Mouse (Mus musculus) layer of hippocampus, adult 9-10 months (tissue): ENCODE measurements at regions not wholly inside any gene's neighbourhood (a gene's known extent, or its start where the extent isn't known, plus 50 kb on each side); places are given as distances from the start of the nearest gene placed in this dataset.

Experiments
- DNase-seq: peaks from one replicate; pipeline ENCODE4 v3.0.0; 2022; ENCODE audit warnings: low spot score

DNA sequence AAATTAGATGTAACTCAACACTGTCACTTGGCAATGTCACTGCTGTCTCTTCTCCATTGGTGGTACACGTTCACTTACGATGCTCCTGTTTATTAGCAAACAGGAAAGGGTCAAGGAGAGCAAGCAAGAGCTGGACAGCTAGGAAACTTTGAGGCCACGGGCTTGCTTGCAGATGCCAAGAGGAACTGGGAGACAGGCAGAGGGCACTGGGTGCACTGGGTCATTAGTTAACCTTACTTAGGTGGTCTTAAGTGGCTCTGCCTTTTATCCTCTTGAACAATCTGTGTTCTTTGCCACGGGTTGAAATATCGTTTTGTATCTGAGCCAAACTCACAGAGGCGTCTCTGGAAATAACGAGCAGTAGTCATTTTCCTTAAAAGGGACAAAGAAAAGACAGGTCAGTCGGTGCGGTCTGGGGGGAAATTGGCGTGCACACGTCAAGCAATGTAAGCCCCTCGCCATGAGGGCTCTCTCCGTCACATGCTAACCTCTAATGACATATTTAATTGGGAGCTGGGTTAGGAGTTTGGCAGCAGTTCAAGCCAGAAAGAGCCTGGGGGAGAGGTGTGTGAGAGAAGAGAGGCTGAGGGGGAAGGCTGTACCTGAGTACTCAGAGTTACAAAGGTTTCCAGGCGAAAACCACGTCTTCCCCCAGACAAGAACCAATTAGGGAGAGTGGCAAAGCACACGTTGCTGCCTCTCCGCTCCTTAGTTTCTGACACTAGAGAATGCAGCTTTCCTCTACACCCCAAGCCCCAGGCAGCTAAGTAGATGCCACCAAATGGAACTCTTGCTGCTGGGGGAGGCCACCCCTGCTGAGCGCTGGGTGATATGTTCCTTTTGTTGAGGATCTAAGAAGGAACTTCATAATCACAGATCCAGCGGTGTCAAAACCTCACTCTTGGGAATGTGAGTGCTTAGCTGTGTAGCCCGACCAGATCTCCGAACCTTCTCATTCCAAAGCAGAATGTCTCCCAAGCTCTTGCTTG is 140.0 kb upstream of the Tut7 start:
- no peak for DNase-seq

DNA sequence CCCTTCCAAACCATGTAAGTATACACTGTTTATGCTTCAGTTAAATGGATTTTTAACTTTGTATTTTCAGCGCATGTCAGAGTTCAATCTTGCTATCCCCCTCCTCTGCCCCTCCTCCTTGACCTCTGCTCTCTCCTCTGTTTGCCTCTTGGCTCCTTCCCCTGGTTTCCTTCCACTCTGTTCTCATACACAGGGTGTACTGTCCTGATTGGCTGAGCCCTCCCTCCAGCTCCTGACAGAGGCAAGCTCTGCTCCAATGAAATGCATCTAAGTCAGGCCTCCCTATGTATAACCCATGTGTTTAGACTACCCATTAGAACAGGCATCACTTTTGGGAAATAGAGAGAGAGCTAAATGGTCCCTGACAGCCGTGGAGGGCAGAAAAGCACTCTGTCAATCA is 133.5 kb upstream of the Tut7 start:
- DNase-seq = no peak

DNA sequence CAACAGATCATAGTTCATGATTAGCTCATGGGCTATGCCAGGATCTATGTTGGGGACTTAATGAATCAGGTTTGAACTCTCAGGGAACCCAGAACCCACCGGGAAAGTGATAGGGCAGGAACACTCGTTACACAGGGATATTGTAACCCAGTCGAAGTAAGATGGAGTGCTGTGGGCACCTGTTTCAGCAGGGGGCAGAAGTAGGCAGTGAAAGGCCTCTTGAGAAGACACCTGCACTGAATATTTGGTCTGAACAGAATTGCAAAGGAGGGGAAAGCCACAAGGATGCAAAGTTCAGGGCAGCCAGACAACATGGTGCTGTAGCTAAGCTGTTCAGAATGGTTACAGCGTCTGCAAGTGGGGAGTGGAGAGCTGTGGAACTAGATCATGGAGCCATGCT is 129.9 kb upstream of the Tut7 start:
- no peak for DNase-seq

DNA sequence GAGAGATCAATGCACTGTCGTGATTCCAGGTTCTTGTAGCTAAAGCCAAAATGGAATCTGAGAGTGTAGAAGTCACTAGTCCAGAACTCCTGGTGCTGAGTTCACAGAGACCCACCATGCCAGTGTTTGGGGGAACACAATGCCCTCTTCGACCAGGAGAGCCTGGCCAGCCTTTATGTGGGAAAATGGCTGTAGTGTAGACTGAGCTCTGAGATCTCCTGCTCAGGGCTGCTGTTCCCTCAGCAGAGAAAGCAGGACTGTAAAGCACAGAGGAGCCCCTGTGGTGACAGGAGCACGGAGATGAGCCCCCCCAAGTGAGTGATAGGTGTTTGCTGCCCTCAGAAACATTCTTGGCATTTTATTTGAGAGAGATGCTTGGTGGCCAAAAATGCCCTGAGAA is 129.2 kb upstream of the Tut7 start:
- no peak for DNase-seq

DNA sequence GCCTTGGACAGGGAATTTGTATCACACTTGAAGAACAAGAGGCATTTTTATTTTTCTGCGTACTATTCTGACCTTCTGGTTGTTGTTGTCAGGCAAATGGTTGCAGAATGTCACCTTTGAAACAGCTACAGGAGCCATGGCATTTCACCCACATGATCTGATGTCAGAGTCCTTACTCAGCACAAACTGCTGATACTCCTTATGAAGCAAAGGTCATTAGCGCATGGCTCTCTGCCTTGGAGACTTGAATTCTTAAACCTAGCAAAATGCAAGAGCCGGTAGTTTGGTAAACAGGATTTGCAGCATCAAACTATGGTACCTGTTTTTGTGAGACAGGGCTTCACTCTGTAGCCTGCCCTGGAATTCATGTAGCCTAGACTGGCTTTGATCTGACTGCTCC is 127.3 kb upstream of the Tut7 start:
- no peak for DNase-seq

DNA sequence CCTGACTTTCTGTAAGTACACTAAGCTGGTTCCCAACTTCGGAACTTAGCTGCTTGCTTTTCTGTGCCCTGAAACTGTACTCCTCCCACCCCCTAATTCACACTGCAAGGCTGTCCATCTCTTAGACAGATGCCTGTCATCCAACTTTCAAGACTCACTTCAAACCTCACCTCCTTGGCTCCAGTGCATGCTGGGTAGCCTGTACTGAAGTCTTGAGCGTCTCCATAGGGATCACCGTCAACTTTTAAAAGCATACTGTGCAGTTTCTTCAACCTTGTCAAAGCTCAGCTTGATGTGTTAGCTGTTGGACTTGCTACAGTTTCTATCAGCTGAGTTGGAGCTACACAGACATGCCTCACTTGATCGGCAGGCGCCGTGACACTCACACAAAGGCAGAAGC is 126.5 kb upstream of the Tut7 start:
- no peak for DNase-seq

DNA sequence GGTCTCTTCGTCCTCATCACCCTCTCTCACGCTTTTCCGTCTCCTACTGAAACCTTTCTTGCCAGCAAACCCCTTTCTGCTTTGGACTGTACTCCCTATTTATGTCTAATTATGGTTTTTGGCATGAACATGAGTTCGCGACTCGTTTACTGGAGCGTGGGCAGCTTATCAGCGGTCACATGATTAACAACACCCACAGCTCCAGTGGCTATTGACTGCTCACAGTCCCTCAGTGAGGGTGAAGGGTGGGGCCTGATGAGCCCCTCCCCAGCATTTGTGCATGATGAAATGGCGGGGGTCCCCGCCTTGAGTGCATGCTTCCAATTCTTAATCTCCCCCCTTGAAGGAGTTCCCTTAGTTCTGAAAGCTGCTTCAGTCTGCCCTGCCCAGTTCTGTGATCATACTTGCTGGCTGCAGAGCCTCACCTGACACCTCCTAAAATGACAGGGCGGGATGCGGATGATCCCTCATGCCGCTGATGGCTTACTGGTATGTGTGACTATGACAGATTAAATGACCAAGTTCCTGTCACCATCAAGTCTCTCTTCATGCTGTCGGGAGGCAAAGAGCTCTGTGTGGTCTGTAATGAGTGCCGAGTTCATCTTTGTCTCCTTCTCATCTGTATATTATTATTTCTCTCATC is 125.7 kb upstream of the Tut7 start:
- no peak for DNase-seq

DNA sequence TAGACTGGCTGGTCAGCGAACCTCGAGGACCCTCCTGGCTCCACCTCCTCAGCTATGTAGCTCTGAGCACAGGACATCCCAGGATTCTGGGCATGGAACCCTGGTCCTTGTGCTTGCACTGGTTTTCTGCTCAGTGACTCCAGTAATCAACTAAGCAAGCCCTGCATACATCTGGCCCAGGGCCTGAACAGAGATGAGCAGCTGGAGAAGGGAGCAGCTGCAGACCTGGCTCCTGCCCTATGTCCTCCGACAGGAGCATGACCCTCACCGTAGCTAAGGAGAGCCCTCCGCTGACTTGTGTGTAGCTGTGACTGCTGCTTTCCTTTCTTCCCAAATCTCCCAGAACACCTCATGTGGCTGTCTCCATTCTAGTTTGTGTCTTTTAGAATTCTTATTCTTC is 124.5 kb upstream of the Tut7 start:
- DNase-seq = no peak

DNA sequence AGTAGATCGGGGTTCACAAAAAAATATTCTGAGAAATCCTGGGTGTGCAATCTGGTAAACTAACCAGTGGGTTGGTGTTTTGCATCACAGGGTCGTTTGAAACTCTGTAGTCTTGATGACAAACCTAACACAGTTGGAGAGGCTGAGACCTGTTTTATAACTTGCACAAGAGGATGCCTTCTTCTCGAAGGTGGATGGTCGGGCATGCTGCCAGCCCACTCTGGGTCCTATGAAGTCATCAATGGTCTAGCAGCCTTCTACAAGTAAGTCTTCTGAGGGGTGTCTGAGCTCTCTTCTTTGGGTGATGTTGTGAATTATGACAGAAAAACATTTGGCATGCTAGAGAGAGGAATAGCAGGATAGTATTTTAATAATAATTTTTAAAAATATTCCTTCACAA is 123.6 kb upstream of the Tut7 start:
- DNase-seq = no peak

DNA sequence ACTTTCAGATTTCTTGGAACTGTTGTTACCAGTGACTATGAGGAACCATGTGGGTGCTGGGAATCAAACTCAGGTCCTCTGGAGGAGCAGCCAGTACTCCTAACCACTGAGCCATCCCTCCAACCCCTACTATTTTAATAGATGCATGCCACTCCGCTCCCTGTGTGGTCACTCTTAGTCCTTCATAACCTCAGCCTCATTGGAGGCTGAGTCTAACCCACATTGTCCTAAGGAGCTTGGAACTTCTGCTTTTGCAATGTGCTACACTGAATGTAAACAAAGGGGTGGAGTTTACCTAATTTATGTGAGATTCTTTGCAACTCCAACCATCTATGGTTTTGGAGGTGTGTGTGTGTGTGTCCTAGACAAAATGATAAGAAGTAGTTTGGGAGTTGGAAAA is 122.7 kb upstream of the Tut7 start:
- no peak for DNase-seq

DNA sequence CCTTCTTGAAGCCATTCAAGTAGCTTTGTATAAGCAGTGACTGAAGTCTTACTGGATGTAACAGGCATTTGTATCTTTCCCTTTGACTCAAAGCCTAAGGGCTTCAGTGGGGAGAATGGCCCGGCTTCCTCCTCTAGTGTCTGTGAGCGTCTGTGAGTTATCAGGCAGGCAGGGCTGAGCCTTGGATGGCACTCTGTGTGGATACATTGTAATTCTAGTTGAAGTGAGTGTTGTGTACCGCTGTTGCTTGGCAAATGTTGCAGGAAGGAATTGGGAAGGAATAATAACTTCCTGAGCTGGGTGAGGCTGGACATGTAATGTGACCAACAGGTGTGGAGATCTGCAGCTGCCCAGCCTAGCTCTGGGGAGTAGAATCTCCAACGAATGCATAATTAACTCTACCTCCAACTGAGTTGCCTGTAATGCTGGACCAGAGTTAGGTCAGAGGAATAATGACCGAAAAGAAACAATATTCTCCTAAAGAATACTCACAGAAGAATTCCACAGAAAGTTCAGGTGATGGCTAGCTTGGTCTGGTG is 120.7 kb upstream of the Tut7 start:
- DNase-seq = no peak

DNA sequence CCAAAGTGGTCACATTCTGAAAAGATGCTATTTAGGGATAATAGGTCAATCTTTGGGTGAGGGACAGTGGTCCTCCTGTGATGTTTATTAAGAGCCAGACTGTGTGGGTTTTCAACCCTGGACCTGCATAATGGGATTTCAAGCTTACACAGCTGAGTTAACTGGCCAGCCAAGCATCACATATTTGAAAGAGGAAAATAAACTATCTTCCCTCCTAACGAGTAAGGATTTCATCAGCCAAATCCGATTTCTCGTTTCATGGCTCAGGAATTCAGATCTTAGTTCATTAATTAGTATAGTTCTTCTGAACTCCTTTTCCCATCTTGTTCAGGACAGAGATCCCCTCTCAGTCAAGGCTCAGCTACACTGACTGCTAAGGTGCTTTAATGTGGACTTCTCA is 120.1 kb upstream of the Tut7 start:
- DNase-seq = no peak

DNA sequence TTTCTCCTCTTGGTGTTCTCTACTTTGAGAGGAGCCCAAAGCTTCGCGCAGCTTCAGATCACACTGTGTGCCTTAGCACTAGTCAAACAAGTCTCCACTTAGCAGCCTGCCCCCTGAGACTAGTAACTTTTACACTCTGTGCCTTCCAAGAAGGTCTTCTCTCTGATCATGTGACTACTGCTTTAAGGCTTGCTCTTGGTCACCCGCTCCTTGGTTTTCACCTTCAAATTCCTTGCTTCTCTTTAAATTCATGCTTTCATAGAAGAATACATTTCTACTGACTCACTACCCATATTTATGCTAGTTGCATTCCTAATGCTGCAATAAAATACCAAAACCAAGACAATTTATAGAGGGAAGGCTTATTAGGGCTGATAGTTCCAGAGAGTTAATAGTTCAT is 118.6 kb upstream of the Tut7 start:
- no peak for DNase-seq

DNA sequence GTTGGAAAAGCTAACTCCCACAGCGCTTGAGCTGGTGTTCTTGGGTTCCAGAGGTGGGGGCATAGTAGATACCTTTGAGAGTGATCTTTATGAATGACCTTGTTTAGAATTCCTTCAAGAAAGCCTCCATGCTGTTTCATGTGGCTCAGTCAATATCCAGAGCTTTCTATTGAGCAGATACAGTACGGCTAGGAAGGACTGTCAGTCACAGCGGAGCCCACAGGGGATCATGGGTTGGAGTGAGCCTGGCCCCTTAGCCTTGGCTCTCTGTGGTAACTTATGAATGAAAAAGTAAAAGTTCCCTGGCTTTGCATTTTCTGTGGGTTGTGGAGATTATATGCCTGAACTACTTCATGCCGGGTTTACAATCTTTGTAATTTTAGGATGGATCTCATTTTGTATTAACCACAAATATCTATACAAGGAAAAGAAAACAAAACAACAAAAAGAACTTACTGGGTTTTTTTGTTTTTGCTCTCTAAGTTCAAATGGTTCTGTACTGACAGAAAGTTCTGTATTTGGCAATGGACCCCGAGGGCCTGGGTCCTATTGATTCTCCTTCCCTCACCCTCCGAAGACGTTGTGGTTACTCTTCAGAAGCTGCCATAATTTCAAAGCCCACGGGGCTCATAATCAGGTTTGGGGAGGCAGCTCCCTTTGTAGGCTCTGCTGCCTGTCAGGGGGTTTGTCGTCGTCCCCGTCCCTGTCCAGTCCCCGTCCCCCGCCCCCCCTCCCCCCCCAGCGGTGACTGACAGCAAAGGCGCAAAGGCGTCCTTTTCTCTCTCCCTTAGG is 117.7 kb upstream of the Tut7 start:
- DNase-seq = no peak

DNA sequence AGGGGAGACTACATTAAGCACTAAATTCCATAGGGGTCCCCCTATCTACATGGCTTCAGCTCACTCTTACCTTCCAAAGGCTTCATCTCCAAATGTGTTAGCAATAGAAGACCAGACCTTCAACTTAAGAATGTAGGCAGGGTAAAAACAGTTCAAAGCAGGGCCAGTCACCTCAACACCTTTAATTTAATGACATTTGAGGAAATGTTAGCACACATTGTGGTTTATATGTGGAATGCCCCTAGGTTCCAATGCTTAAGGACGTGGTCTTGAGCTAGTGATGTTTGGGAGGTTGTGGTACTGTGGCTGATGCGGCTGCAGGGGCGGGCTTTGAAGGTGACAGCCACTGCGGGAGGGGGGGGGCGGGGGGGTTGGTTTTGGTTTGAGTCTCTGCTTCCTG is 116.9 kb upstream of the Tut7 start:
- DNase-seq = no peak

DNA sequence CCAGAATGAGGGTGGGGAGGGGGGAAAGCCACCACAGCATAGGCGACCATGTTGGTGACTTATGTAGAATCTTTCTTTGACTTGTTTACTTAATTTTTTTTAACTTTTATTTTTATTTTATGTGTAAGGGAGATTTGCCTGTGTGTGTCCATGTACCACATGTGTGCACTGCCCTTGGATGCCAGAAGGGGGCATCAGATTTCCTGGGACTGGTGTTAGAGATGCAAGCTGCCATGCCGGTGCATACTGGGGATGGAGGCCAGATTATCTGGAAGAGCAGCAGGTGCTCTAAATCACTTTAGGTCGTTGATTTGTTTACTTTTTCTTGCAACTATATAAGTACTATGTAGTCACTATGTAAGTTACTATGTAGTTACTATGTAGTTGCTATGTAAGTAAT is 114.2 kb upstream of the Tut7 start:
- DNase-seq = no peak

DNA sequence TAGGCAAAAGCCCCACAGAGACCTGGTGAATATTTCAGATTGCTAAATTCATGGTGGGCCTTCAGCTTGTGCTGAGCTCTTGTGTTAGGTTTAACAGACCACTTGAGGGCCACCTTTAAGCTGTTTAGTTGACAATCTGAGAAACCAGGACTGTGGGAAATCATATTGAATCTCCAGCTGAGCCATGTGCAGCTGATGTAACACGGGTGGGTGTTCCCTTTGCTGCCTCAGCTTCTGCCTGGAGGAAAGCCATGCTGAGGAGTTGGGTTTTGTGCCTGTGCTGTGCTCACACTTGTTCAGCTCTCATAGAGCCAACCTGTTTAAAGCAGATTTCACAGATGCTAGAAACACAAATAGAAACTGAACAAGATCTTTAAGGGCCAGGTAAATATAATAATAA is 111.6 kb upstream of the Tut7 start:
- no peak for DNase-seq

DNA sequence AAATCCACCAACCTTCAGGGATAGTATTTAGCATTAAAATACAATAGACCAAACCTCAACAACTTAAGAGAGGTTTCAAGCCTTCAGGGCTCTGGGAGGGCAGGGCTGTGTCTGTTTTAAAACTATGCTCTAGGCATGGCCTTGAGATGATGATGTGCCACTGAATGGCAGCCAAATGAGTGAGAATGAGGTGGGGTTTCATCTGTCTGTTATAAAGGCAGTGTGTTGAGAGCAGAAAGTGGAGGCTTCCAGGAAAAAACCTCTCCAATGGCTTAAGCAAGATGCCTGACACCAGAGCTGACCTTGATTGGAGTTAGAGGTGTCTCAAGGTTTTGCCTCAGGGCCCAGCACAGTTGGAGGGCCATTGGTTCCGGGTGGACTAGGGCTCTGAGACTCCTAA is 111.1 kb upstream of the Tut7 start:
- DNase-seq = no peak

DNA sequence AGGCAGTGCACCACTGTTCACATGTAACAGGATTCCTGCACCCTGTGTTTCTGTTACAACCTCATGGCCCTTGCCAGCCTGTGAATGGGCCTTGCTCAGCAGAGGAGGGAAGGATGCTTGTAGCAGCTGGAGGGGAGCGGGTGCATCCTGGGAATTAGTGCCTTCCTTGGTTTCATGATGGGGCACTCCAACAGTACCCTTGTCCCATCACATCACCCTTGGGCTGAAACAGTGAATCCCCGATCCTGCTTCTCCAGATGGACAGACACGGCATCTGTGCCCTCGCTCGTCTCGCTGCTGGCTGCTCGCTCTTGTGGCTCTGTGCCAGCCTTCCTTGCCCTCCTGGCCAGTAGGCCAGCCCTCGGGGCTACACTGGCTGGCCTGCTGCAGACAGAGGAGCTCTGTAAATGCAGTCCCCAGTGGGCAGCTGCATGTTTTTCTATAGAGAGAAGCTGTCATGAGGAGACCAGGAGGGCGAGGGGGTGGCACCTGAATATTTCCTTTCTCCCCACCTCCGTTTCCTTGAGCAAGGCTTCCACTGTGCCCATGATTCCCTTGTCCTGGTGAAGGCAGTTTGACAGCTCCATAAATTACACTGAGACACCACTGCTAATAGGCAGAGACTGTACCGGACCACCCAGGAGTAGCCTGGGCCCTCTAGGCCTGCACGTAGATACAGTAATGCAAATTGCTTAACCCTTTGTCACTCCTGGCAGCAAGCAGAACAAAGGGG is 104.6 kb upstream of the Tut7 start:
- DNase-seq = no peak

DNA sequence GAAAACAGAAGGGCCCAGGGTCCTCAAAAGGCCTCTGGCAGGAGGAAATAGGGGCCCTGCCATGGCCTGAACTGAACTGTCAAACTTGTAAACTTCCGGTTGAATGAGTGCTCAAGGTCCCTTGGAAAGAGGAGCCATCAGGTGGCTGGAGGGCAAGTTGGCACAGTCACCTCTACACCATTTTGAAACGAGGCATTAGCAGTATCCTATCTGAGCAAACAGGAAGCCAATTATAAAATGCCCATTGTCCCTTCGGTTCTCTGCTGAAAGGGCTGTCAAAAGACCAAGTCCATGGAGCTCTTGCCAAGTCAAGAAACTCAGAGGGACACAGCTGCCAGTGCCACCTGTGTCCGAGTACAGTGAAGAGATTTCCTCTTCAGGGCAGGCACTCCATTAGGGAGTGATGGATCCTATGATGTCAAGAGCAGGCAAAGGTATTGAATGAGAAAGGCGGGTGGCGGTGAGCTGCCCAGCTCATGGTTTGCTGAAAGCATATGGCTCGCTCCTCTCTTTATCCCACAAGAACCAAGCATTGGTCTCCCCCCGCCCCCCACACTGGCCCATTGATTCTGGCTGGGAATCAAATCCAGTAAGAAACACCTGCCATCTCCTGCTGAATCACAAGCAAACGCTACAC is 103.0 kb upstream of the Tut7 start:
- DNase-seq = no peak

DNA sequence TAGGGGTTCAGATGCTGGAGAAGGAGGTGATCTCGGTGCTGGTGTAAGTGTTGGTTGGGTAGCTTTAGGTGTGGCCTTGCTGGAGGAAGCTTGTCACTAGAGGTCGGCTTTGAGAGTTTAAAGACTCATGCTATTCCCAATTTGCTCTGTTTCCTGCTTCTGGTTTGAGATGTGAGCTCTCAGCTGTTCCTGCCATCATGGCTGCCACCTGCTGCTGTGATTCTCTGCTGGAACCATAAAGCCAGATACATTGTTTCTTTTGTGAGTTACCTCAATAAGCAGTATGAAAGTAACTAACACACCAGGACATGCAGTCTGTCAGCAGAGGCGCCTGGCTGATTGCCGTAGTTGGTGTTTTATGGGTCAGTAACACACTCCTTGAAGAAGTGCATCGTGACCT is 94.2 kb upstream of the Tut7 start:
- DNase-seq = no peak
